Mouse (Mus musculus) MEL (cell line): ENCODE data around the gene Gsto2. TPM values are rescaled to one million over a fixed set of nuclear protein-coding genes. Genes with fewer than 3 reads are reported as not detected.

Source experiments
- DNase-seq: peaks from one replicate; pipeline ENCODE4 v3.0.0; 2011; ENCODE audit warnings: low read depth, low spot score
- H3K27ac ChIP-seq: 2 replicates; pipeline ENCODE4 v1.5.1; 2012; ENCODE audit warnings: low read depth, mild to moderate bottlenecking, control low read depth, low read length, moderate library complexity; ENCODE audit not compliant: control insufficient read depth
- H3K27me3 ChIP-seq, 2 experiments: fragments of 150-350 bp in 1 of 2; sonication (generic) in 1 of 2; 2 replicates each; pipeline ENCODE4 v1.6.1; 2012; ENCODE audit warnings: low read length in 2 of 2, mild to moderate bottlenecking in 2 of 2, improper control_type of control experiment in 1 of 2, moderate library complexity in 1 of 2; ENCODE audit not compliant: insufficient read depth in 2 of 2, control insufficient read depth in 1 of 2
- H3K36me3 ChIP-seq, 2 experiments: 2 replicates each; pipeline ENCODE4 v1.6.1; 2012 to 2014; ENCODE audit warnings: low read length in 2 of 2, improper control_type of control experiment in 1 of 2, inconsistent platforms in 1 of 2, mild to moderate bottlenecking in 1 of 2; ENCODE audit not compliant: insufficient read depth in 2 of 2, control insufficient read depth in 1 of 2
- H3K4me1 ChIP-seq, 2 experiments: fragments of 150-350 bp in 1 of 2; sonication (generic) in 1 of 2; 2 replicates each; pipeline ENCODE4 v1.6.1; 2012; ENCODE audit warnings: low read length in 2 of 2, improper control_type of control experiment in 1 of 2, mild to moderate bottlenecking in 1 of 2; ENCODE audit not compliant: insufficient read depth in 2 of 2, control insufficient read depth in 1 of 2
- H3K4me3 ChIP-seq, 2 experiments: fragments of 150-350 bp in 1 of 2; sonication (generic) in 1 of 2; 2 replicates each; pipeline ENCODE4 v1.5.1; 2012; ENCODE audit warnings: low read depth in 2 of 2, low read length in 2 of 2, mild to moderate bottlenecking in 2 of 2, moderate library complexity in 2 of 2, control low read depth in 1 of 2, improper control_type of control experiment in 1 of 2; ENCODE audit not compliant: control insufficient read depth in 1 of 2, insufficient read depth in 1 of 2
- H3K79me2 ChIP-seq: 2 replicates; pipeline ENCODE4 v1.6.1; 2012; ENCODE audit warnings: mild to moderate bottlenecking, low read length, moderate library complexity; ENCODE audit not compliant: control insufficient read depth, poor library complexity, insufficient read depth
- H3K9ac ChIP-seq: 2 replicates; pipeline ENCODE4 v1.6.1; 2012; ENCODE audit warnings: low read depth, mild to moderate bottlenecking, control low read depth, low read length, moderate library complexity; ENCODE audit not compliant: control insufficient read depth, poor library complexity, severe bottlenecking
- H3K9me3 ChIP-seq: fragments of 150-350 bp; sonication (generic); replicated peaks from 2 replicates; pipeline ENCODE4 v1.6.1; 2012; ENCODE audit warnings: mild to moderate bottlenecking, low read length, improper control_type of control experiment, moderate library complexity; ENCODE audit not compliant: insufficient read depth
- BHLHE40 ChIP-seq: IDR thresholded peaks from 2 replicates; pipeline ENCODE4 v1.6.1; 2012; ENCODE audit warnings: low read depth, mild to moderate bottlenecking, inconsistent platforms, low read length, improper control_type of control experiment, borderline replicate concordance
- CHD2 ChIP-seq: IDR thresholded peaks from 2 replicates; pipeline ENCODE4 v1.6.1; 2011; ENCODE audit warnings: low read length, improper control_type of control experiment
- CTCF ChIP-seq, 3 experiments: IDR thresholded peaks in 2 of 3; conservative IDR thresholded peaks in 1 of 3; 2 replicates each; pipeline ENCODE4 v1.5.1; 2011 to 2012; ENCODE audit warnings: low read length in 3 of 3, low read depth in 2 of 3, mild to moderate bottlenecking in 2 of 3, improper control_type of control experiment in 1 of 3, inconsistent platforms in 1 of 3, mixed read lengths in 1 of 3, moderate library complexity in 1 of 3; ENCODE audit not compliant: control insufficient read depth in 1 of 3, insufficient read depth in 1 of 3, poor library complexity in 1 of 3, severe bottlenecking in 1 of 3
- E2F4 ChIP-seq: IDR thresholded peaks from 2 replicates; pipeline ENCODE4 v1.6.1; 2011; ENCODE audit warnings: low read depth, low read length, improper control_type of control experiment, borderline replicate concordance
- ELF1 ChIP-seq: IDR thresholded peaks from 2 replicates; pipeline ENCODE4 v1.6.1; 2014; ENCODE audit warnings: low read depth, mild to moderate bottlenecking, inconsistent platforms, low read length, improper control_type of control experiment, moderate library complexity
- EP300 ChIP-seq, 2 experiments: IDR thresholded peaks; 2 replicates each; pipeline ENCODE4 v1.6.1; 2011; ENCODE audit warnings: improper control_type of control experiment in 2 of 2, low read length in 2 of 2, low read depth in 1 of 2, mild to moderate bottlenecking in 1 of 2
- ETS1 ChIP-seq: IDR thresholded peaks from 2 replicates; pipeline ENCODE4 v1.6.1; 2012; ENCODE audit warnings: low read depth, mild to moderate bottlenecking, inconsistent platforms, low read length, improper control_type of control experiment, moderate library complexity
- GABPA ChIP-seq: IDR thresholded peaks from 2 replicates; pipeline ENCODE4 v1.6.1; 2012; ENCODE audit warnings: low read depth, mild to moderate bottlenecking, inconsistent platforms, low read length, improper control_type of control experiment, moderate library complexity
- HCFC1 ChIP-seq: IDR thresholded peaks from 2 replicates; pipeline ENCODE4 v1.6.1; 2012; ENCODE audit warnings: low read depth, mild to moderate bottlenecking, inconsistent platforms, low read length, improper control_type of control experiment, moderate library complexity
- JUND ChIP-seq: IDR thresholded peaks from 2 replicates; pipeline ENCODE4 v1.6.1; 2011; ENCODE audit warnings: low read depth, mild to moderate bottlenecking, improper control_type of control experiment, low read length
- KAT2A ChIP-seq: conservative IDR thresholded peaks from 2 replicates; pipeline ENCODE4 v1.6.1; 2012; ENCODE audit warnings: low read depth, low read length, improper control_type of control experiment, inconsistent platforms
- MAFK ChIP-seq: IDR thresholded peaks from 2 replicates; pipeline ENCODE4 v1.6.1; 2011; ENCODE audit warnings: low read depth, mild to moderate bottlenecking, low read length, improper control_type of control experiment, borderline replicate concordance
- MAX ChIP-seq: IDR thresholded peaks from 2 replicates; pipeline ENCODE4 v1.6.1; 2011; ENCODE audit warnings: low read length, improper control_type of control experiment
- MAZ ChIP-seq: IDR thresholded peaks from 2 replicates; pipeline ENCODE4 v1.6.1; 2012; ENCODE audit warnings: low read depth, mild to moderate bottlenecking, inconsistent platforms, low read length, improper control_type of control experiment
- MEF2A ChIP-seq: IDR thresholded peaks from 2 replicates; pipeline ENCODE4 v1.6.1; 2014; ENCODE audit warnings: low read depth, mild to moderate bottlenecking, inconsistent platforms, low read length, improper control_type of control experiment; ENCODE audit not compliant: poor library complexity, insufficient replicate concordance, severe bottlenecking; ENCODE audit errors: extremely low read depth
- MXI1 ChIP-seq: IDR thresholded peaks from 2 replicates; pipeline ENCODE4 v1.6.1; 2011; ENCODE audit warnings: mild to moderate bottlenecking, low read depth, low read length, improper control_type of control experiment
- MYB ChIP-seq: IDR thresholded peaks from 2 replicates; pipeline ENCODE4 v1.6.1; 2011; ENCODE audit warnings: mild to moderate bottlenecking, low read depth, low read length, improper control_type of control experiment
- MYC ChIP-seq: IDR thresholded peaks from 2 replicates; pipeline ENCODE4 v1.6.1; 2011; ENCODE audit warnings: low read depth, mild to moderate bottlenecking, low read length, improper control_type of control experiment, moderate library complexity
- NRF1 ChIP-seq: IDR thresholded peaks from 2 replicates; pipeline ENCODE4 v1.6.1; 2014; ENCODE audit warnings: low read depth, mild to moderate bottlenecking, inconsistent platforms, low read length, improper control_type of control experiment, moderate library complexity; ENCODE audit not compliant: poor library complexity, insufficient read depth, severe bottlenecking
- POLR2A ChIP-seq, 2 experiments: IDR thresholded peaks; 2 replicates each; pipeline ENCODE4 v1.6.1; 2011 to 2012; ENCODE audit warnings: low read length in 2 of 2, mild to moderate bottlenecking in 2 of 2, control low read depth in 1 of 2, improper control_type of control experiment in 1 of 2, low read depth in 1 of 2, moderate library complexity in 1 of 2; ENCODE audit not compliant: control insufficient read depth in 1 of 2, insufficient read depth in 1 of 2, poor library complexity in 1 of 2
- POLR2AphosphoS5 ChIP-seq: IDR thresholded peaks from 2 replicates; pipeline ENCODE4 v1.6.1; 2012; ENCODE audit warnings: low read depth, borderline replicate concordance, mild to moderate bottlenecking, inconsistent platforms, low read length, moderate library complexity, mixed read lengths
- SMC3 ChIP-seq: IDR thresholded peaks from 2 replicates; pipeline ENCODE4 v1.6.1; 2011; ENCODE audit warnings: low read depth, low read length, improper control_type of control experiment
- TAL1 ChIP-seq: IDR thresholded peaks from 2 replicates; pipeline ENCODE4 v1.6.1; 2012; ENCODE audit warnings: mild to moderate bottlenecking, inconsistent platforms, low read length, moderate library complexity, mixed read lengths
- TBP ChIP-seq: IDR thresholded peaks from 2 replicates; pipeline ENCODE4 v1.8.0; 2011; ENCODE audit warnings: low read depth, low read length, improper control_type of control experiment
- UBTF ChIP-seq: IDR thresholded peaks from 2 replicates; pipeline ENCODE4 v1.6.1; 2012; ENCODE audit warnings: low read depth, mild to moderate bottlenecking, inconsistent platforms, low read length, improper control_type of control experiment, moderate library complexity, borderline replicate concordance; ENCODE audit not compliant: insufficient read depth
- USF2 ChIP-seq, 2 experiments: IDR thresholded peaks; 2 replicates each; pipeline ENCODE4 v1.6.1; 2011 to 2012; ENCODE audit warnings: improper control_type of control experiment in 2 of 2, low read length in 2 of 2, borderline replicate concordance in 1 of 2, inconsistent platforms in 1 of 2, low read depth in 1 of 2, mild to moderate bottlenecking in 1 of 2; ENCODE audit not compliant: insufficient read depth in 1 of 2
- ZC3H11A ChIP-seq: IDR thresholded peaks from 2 replicates; pipeline ENCODE4 v1.6.1; 2012; ENCODE audit warnings: low read depth, mild to moderate bottlenecking, inconsistent platforms, low read length, improper control_type of control experiment
- ZKSCAN1 ChIP-seq: IDR thresholded peaks from 2 replicates; pipeline ENCODE4 v1.6.1; 2012; ENCODE audit warnings: low read depth, mild to moderate bottlenecking, inconsistent platforms, low read length, improper control_type of control experiment, moderate library complexity
- ZMIZ1 ChIP-seq: IDR thresholded peaks from 2 replicates; pipeline ENCODE4 v1.6.1; 2012; ENCODE audit warnings: low read depth, mild to moderate bottlenecking, inconsistent platforms, low read length, improper control_type of control experiment, moderate library complexity
- ZNF384 ChIP-seq: IDR thresholded peaks from 2 replicates; pipeline ENCODE4 v1.6.1; 2012; ENCODE audit warnings: low read depth, mild to moderate bottlenecking, inconsistent platforms, low read length, improper control_type of control experiment
- polyA plus RNA-seq, 2 experiments: library from polyadenylated mRNA; stranded (reverse) in 1 of 2; unstranded in 1 of 2; fragments of >175 nt in 1 of 2; fragments of >200 nt in 1 of 2; gene quantifications; 2 replicates each; pipeline versions ENCODE4 v1.2.1 to v1.2.4; 2012; ENCODE audit warnings: low replicate concordance in 2 of 2, low read depth in 1 of 2; ENCODE audit not compliant: insufficient read length in 2 of 2, insufficient read depth in 1 of 2, missing spikeins in 1 of 2
- total RNA-seq: library from RNA; depleted of rRNA; stranded (reverse); fragments of 300-350 nt; gene quantifications from 2 replicates; pipeline ENCODE4 v1.2.3, GENCODE M21; 2012

The Gsto2 gene
- total and polyA plus RNA-seq, 3 experiments = 0.14 TPM; not detected in 2

DNA sequence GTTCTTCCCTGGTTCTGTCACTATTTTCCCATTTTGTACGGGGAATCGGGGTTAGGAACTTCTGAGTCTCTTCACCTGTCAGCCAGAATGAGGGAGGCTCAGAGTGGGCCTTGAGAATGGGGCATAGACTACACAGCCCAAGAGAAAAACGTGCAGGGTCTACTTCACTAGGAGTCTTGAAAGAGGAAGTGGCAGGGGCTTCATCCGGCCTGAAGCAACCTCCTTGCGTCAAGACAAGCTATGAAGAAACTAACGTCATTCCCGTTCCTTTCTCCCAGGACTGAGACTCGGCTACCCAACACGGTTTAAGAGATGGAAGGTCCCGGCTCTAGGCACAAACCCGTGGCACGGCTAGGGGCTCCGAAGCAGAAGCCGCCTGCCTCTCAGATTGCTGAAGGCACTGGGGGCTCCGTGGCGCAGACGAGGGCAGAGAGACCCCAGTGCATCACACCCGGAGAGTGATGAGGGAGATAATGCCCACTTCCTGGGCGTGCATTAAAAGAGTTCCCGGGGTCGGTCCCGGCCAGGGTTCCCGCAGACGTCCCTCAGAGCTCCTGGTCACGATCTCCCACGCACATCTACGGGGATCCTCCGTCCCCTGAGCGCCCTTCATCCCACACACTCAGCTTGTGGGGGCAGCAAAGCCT lies 53.2 kb downstream of the Gsto2 start (continued):
- TF ChIP-seq MAFK (no peak), CTCF (IDR thresholded peaks at IDR 0.05 in 2 of 3, conservative IDR thresholded peaks at IDR 0.05 in 1 of 3; ENCODE audit: control insufficient read depth in 1 of 3, insufficient read depth in 1 of 3, low read depth in 2 of 3, low read length in 3 of 3, poor library complexity in 1 of 3, severe bottlenecking in 1 of 3) (no peak), ZC3H11A (no peak)

DNA sequence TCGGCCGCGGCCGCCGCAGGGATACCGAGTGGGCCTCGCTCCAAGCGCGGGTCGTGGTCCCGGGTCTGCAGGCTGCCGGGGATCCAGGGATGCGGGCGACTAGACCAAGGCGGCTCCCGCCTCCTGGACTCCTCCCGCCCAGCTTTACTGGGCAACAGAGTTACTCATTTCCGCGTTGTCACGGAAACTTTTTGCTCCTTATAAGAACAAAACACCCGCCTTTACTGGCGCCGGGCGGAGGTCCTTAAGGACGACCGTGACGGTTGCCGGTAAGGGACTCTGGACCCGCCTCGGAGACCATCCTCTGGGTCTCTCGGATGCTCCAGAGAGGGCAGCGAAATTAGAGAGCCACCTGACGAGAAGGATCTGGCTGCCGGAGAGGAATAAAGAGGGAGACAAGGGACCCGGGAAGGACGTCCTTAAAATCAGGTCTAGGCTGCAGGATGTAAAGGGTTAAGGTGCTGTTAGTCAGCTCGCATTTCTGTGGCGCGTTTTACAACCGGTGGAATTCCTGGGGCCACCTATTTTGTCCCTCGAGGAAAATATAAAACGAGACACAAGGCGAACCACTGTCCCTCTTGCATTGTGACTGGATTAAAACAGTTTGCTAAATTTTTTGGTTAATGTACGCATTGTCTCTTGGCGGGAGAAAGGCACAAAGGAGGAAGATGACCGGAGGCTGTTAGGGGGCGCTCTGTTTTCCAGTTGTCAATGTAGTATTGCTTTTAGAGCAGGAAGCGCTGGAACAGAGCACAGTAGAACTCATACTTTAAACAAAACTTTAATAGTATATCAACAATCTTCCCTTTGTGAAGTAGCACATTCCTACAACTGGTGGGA lies 54.0 kb downstream of the Gsto2 start, which contains the start of the genes Cfap43 and Itprip:
TSS of gene Cfap43 (minus strand) at position 162 of the 840 bp plus-strand sequence.
TSS of gene Itprip (minus strand) at position 174 of the 840 bp plus-strand sequence.
- peaks cover 3 to 25% of the 10 kb centered on the region in 2 experiments for H3K4me1 ChIP-seq
- H3K27ac ChIP-seq = peak within 1 kb of the TSS; percentile 99
- H3K4me3 ChIP-seq = peak within 1 kb of the TSS; percentile 58 to 98
- H3K36me3 ChIP-seq = peaks cover 0 to 18% of the 10 kb centered on the region in 2 experiments; a peak in 2 of 4 replicates
- H3K79me2 ChIP-seq = peaks cover 32% of the 10 kb centered on the region
- peak within 1 kb of the TSS; percentile 97 for H3K9ac ChIP-seq
- no peaks in the 10 kb centered on the region for H3K9me3 ChIP-seq
- peak; percentile 96 for DNase-seq
- H3K27me3 ChIP-seq = no peaks in the 10 kb centered on the region
- TF ChIP-seq CHD2 (no peak), JUND (0 out of 2 replicates have a peak, but pooled peaks have one; percentile 48), POLR2A (IDR thresholded peaks at IDR 0.05; ENCODE audit: control insufficient read depth in 1 of 2, insufficient read depth in 1 of 2, low read depth in 1 of 2, low read length in 2 of 2, poor library complexity in 1 of 2) (peak; percentile 46 to 62), MYB (no peak), ZKSCAN1 (no peak), MYC (peak; percentile 79), E2F4 (peak; percentile 98), ZNF384 (no peak), SMC3 (no peak), BHLHE40 (no peak), MAFK (no peak), MEF2A (no peak), TBP (peak; percentile 72; the same call in 1 of the 2 replicates), MAX (peak; percentile 61; the same call in 1 of the 2 replicates), ETS1 (peak; percentile 72; the same call in 1 of the 2 replicates), GABPA (no peak), UBTF (no peak), ELF1 (peak; percentile 85), HCFC1 (peak; percentile 77), ZC3H11A (no peak), POLR2AphosphoS5 (no peak; the same call in 1 of the 2 replicates), CTCF (IDR thresholded peaks at IDR 0.05 in 2 of 3, conservative IDR thresholded peaks at IDR 0.05 in 1 of 3; ENCODE audit: control insufficient read depth in 1 of 3, insufficient read depth in 1 of 3, low read depth in 2 of 3, low read length in 3 of 3, poor library complexity in 1 of 3, severe bottlenecking in 1 of 3) (peak; percentile 53 to 81 (median 54)), ZMIZ1 (no peak), NRF1 (no peak), TAL1 (no peak), MAZ (peak; percentile 76), USF2 (IDR thresholded peaks at IDR 0.05; ENCODE audit: borderline replicate concordance in 1 of 2, insufficient read depth in 1 of 2, low read depth in 1 of 2, low read length in 2 of 2) (no peak), EP300 (IDR thresholded peaks at IDR 0.05; ENCODE audit: low read depth in 1 of 2, low read length in 2 of 2) (peak in 1 of 2 experiments; percentile 55; a peak in 1 of 4 replicates), KAT2A (no peak), MXI1 (peak; percentile 88)
